Mouse (Mus musculus) subcutaneous adipose tissue, adult 2 months (tissue): ENCODE measurements around the gene Zfp617. TPM values are rescaled to one million over a fixed set of nuclear protein-coding genes. Genes with fewer than 3 reads are reported as not detected.

Experiments
- polyA plus RNA-seq: library from polyadenylated mRNA; depleted of rRNA; stranded (reverse); fragments of >200 nt; gene quantifications from 2 replicates; pipeline ENCODE4 v1.2.3, GENCODE M21; 2012; ENCODE audit warnings: low replicate concordance; rRNA removed

The Zfp617 gene
- polyA plus RNA-seq, result 4.3 and 5.2 TPM in 2 replicates

GRCm38 (mm10) chr8:71908309-71909261, at the start of gene Zfp617, which contains the start of gene Zfp882:
TSS of gene Zfp617 (plus strand) at chr8:71908635.
TSS of gene Zfp882 (plus strand) at chr8:71908608.

GRCm38 (mm10) chr8:71881618-71882274, 26.7 kb upstream of the Zfp617 start, which contains the start of gene Zfp709:
TSS of gene Zfp709 (plus strand) at chr8:71882019.

GRCm38 (mm10) chr8:71950482-71951221, 42.2 kb downstream of the Zfp617 start, which contains the start of gene Zfp961:
TSS of gene Zfp961 (plus strand) at chr8:71951038.

Other genes with a start within 250 kb of the Zfp617 start
- 1.6 and 2.8 TPM in 2 replicates for gene Unc13a, start 236.9 kb upstream of the Zfp617 start, polyA plus RNA-seq
- 29.8 and 48.5 TPM in 2 replicates for gene Jak3, start 232.3 kb upstream of the Zfp617 start, polyA plus RNA-seq
- 18.3 and 29.4 TPM in 2 replicates for gene Insl3, start 219.4 kb upstream of the Zfp617 start, polyA plus RNA-seq
- gene B3gnt3, start 206.8 kb upstream of the Zfp617 start, polyA plus RNA-seq, result 14.0 and 18.7 TPM in 2 replicates
- 2.7 and 10.3 TPM in 2 replicates for gene Fcho1, start 182.9 kb upstream of the Zfp617 start, polyA plus RNA-seq
- gene Zfp709, start 26.6 kb upstream of the Zfp617 start, polyA plus RNA-seq, result 0.63 and 0.87 TPM in 2 replicates
- gene Zfp882, start within 50 bp of the Zfp617 start, polyA plus RNA-seq, result 0.75 and 2.2 TPM in 2 replicates
- gene Zfp961, start 42.4 kb downstream of the Zfp617 start, polyA plus RNA-seq, result 3.8 and 8.1 TPM in 2 replicates
- 4.5 and 37.2 TPM in 2 replicates for gene Cyp4f18, start 101.0 kb downstream of the Zfp617 start, polyA plus RNA-seq
- gene Olfr372, start 132.6 kb downstream of the Zfp617 start, polyA plus RNA-seq, result not detected in 2 replicates
- gene Olfr373, start 174.5 kb downstream of the Zfp617 start, polyA plus RNA-seq, result not detected in 2 replicates
- gene Olfr374, start 198.4 kb downstream of the Zfp617 start, polyA plus RNA-seq, result not detected in 2 replicates
- gene Tpm4, start 226.3 kb downstream of the Zfp617 start, polyA plus RNA-seq, result 119 and 139 TPM in 2 replicates